ENCODE assay signal across 11 mouse cellular contexts in the genomic region with DNA sequence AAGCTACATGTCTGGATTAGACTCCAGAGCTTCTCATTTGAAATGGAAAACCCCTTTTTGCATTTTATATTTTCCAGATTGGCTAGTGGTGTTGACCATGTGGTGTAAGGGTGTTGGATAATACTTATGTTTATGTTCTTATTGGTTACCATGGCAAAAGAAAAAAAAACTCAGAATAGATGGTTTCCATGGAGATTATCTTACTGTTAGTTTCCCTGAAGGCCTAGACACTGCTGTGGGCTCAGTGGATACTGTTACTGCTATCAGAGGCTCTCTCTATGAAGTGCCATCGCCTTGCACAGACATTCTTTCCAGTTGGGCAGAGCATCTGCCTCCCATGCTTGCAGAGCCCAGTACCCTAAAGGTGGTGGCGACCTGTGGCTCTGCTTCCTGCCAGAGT. TPM values are rescaled to one million over a fixed set of nuclear protein-coding genes. Genes with fewer than 3 reads are reported as not detected.
A peak's percentile ranks its signal among the peaks of the same experiment; 100 is the strongest.
DNase-seq lines count a peak whose midpoint lies in the region; ATAC-seq and TF ChIP-seq lines count a peak whose summit lies in the region.
"Had no signal": no experiment of that assay in that cellular context is flagged by ENCODE, and none has a peak within 500 bp of the region (broad histone marks: within the 10 kb centered on the region; RNA-seq: fewer than 3 reads in every experiment).

No protein-coding gene starts in this region.

- ATAC-seq in heart, embryonic 15.5 days (replicated peaks; ENCODE audit: insufficient number of reproducible peaks, insufficient read depth, low FRiP score, low read depth): 0 out of 2 replicates have a peak, but pooled peaks have one; percentile 38
- ATAC-seq in midbrain, embryonic 12.5 days (ENCODE audit: low FRiP score, low read depth): no peak
- ATAC-seq in midbrain, embryonic 11.5 days (ENCODE audit: low FRiP score): no peak
- 0 out of 2 replicates have a peak, but pooled peaks have one; percentile 49 for ATAC-seq in embryonic facial prominence, embryonic 11.5 days (replicated peaks; ENCODE audit: insufficient number of reproducible peaks, low FRiP score, low TSS enrichment, low read depth)
- ATAC-seq in midbrain, postnatal 0 days (ENCODE audit: low FRiP score): peak; percentile 31; the same call in 1 of the 2 replicates

- no peaks in the 10 kb centered on the region; the same call in 1 of the 2 replicates for H3K36me3 ChIP-seq in heart, embryonic 15.5 days
- H3K36me3 ChIP-seq in midbrain, embryonic 12.5 days: no peaks in the 10 kb centered on the region
- H3K36me3 ChIP-seq in midbrain, embryonic 11.5 days (ENCODE audit: control insufficient read depth, insufficient read depth, low read length): no peaks in the 10 kb centered on the region
- H3K36me3 ChIP-seq in embryonic facial prominence, embryonic 11.5 days (replicated peaks; ENCODE audit: control insufficient read depth, insufficient read depth, low read depth, low read length): no peaks in the 10 kb centered on the region
- H3K36me3 ChIP-seq in midbrain, postnatal 0 days (ENCODE audit: insufficient read depth, low read length): no peaks in the 10 kb centered on the region

- 32% methylated on average over 2 of the region's 2 CpGs for WGBS in heart, embryonic 15.5 days
- 85% methylated on average over 2 of the region's 2 CpGs for WGBS in midbrain, embryonic 12.5 days
- 87% methylated on average over 2 of the region's 2 CpGs for WGBS in midbrain, embryonic 11.5 days
- 80% methylated on average over 2 of the region's 2 CpGs for WGBS in embryonic facial prominence, embryonic 11.5 days
- WGBS in midbrain, postnatal 0 days: 59% methylated on average over 2 of the region's 2 CpGs

- intact Hi-C loops in heart, postnatal 14 days (cut with DNase I): no loop called here

- no peaks in the 10 kb centered on the region for H3K27me3 ChIP-seq in heart, embryonic 15.5 days
- H3K27me3 ChIP-seq in midbrain, embryonic 12.5 days: no peaks in the 10 kb centered on the region
- no peaks in the 10 kb centered on the region for H3K27me3 ChIP-seq in midbrain, embryonic 11.5 days (ENCODE audit: control insufficient read depth, insufficient read depth, low read length)
- no peaks in the 10 kb centered on the region for H3K27me3 ChIP-seq in embryonic facial prominence, embryonic 11.5 days (ENCODE audit: control insufficient read depth, insufficient read depth, low read length)
- no peaks in the 10 kb centered on the region for H3K27me3 ChIP-seq in midbrain, postnatal 0 days (ENCODE audit: insufficient read depth, low read length)

- no peak overlapping the region for H3K9ac ChIP-seq in heart, embryonic 15.5 days
- H3K9ac ChIP-seq in midbrain, embryonic 12.5 days (replicated peaks): no peak overlapping the region
- H3K9ac ChIP-seq in midbrain, embryonic 11.5 days (ENCODE audit: low read length): no peak overlapping the region
- no peak overlapping the region for H3K9ac ChIP-seq in embryonic facial prominence, embryonic 11.5 days (replicated peaks; ENCODE audit: low read length)
- H3K9ac ChIP-seq in midbrain, postnatal 0 days (replicated peaks; ENCODE audit: low read length, poor library complexity, severe bottlenecking): no peak overlapping the region

- H3K27ac ChIP-seq in heart, embryonic 15.5 days: peak overlapping the region; percentile 50
- H3K27ac ChIP-seq in midbrain, embryonic 12.5 days (replicated peaks): peak overlapping the region; percentile 42; the same call in 1 of the 2 replicates
- H3K27ac ChIP-seq in midbrain, embryonic 11.5 days (ENCODE audit: low read depth, low read length): no peak overlapping the region
- no peak overlapping the region for H3K27ac ChIP-seq in embryonic facial prominence, embryonic 11.5 days (replicated peaks; ENCODE audit: low read depth, low read length)
- peak overlapping the region; percentile 26; the same call in 1 of the 2 replicates for H3K27ac ChIP-seq in midbrain, postnatal 0 days (ENCODE audit: low read depth, low read length)

- no peak overlapping the region for H3K4me2 ChIP-seq in heart, embryonic 15.5 days
- no peak overlapping the region for H3K4me2 ChIP-seq in midbrain, embryonic 12.5 days (replicated peaks)
- H3K4me2 ChIP-seq in midbrain, embryonic 11.5 days: no peak overlapping the region
- no peak overlapping the region for H3K4me2 ChIP-seq in embryonic facial prominence, embryonic 11.5 days (ENCODE audit: low read depth, low read length)
- H3K4me2 ChIP-seq in midbrain, postnatal 0 days (ENCODE audit: low read depth, low read length, poor library complexity, severe bottlenecking): no peak overlapping the region

- peaks cover 34% of the 10 kb centered on the region for H3K4me1 ChIP-seq in heart, embryonic 15.5 days (replicated peaks)
- H3K4me1 ChIP-seq in midbrain, embryonic 12.5 days: 0 out of 2 replicates have a peak, but pooled peaks cover 11% of the 10 kb centered on the region
- no peaks in the 10 kb centered on the region for H3K4me1 ChIP-seq in midbrain, embryonic 11.5 days (ENCODE audit: control insufficient read depth, insufficient read depth, low read length)
- no peaks in the 10 kb centered on the region; the same call in 1 of the 2 replicates for H3K4me1 ChIP-seq in embryonic facial prominence, embryonic 11.5 days (ENCODE audit: control insufficient read depth, insufficient read depth, low read length)
- peaks cover 6% of the 10 kb centered on the region; the same call in 1 of the 2 replicates for H3K4me1 ChIP-seq in midbrain, postnatal 0 days (ENCODE audit: insufficient read depth, low read length)

- DNase-seq in heart, postnatal 14 days: no peak
- no peak for DNase-seq in midbrain, embryonic 11.5 days (ENCODE audit: low spot score, missing footprints)
- peak; percentile 32 for DNase-seq in embryonic facial prominence, embryonic 11.5 days (ENCODE audit: low spot score)
- no peak for DNase-seq in midbrain, postnatal 0 days (ENCODE audit: low spot score)
- DNase-seq in spleen, postnatal 36 days (ENCODE audit: low spot score in 2 of 2): no peak
- DNase-seq in embryo, embryonic 10 days (ENCODE audit: low spot score): no peak
- DNase-seq: gastrocnemius, postnatal 14 days; kidney, postnatal 4 days; thymus, adult 2 months had no signal

- TF ChIP-seq CTCF in midbrain, postnatal 0 days (IDR thresholded peaks at IDR 0.05): no peak

- H3K4me3 ChIP-seq in heart, embryonic 15.5 days: no peak overlapping the region
- no peak overlapping the region for H3K4me3 ChIP-seq in midbrain, embryonic 12.5 days
- H3K4me3 ChIP-seq in midbrain, embryonic 11.5 days (ENCODE audit: low read depth, low read length): no peak overlapping the region
- no peak overlapping the region for H3K4me3 ChIP-seq in embryonic facial prominence, embryonic 11.5 days (ENCODE audit: low read depth, low read length)
- no peak overlapping the region for H3K4me3 ChIP-seq in midbrain, postnatal 0 days (ENCODE audit: low read depth, low read length)

- no peaks in the 10 kb centered on the region for H3K9me3 ChIP-seq in heart, embryonic 15.5 days (replicated peaks)
- no peaks in the 10 kb centered on the region for H3K9me3 ChIP-seq in midbrain, embryonic 12.5 days
- no peaks in the 10 kb centered on the region for H3K9me3 ChIP-seq in midbrain, embryonic 11.5 days (ENCODE audit: control insufficient read depth, low read length)
- H3K9me3 ChIP-seq in embryonic facial prominence, embryonic 11.5 days (replicated peaks; ENCODE audit: control insufficient read depth, low read length): no peaks in the 10 kb centered on the region
- H3K9me3 ChIP-seq in midbrain, postnatal 0 days (ENCODE audit: low read length): no peaks in the 10 kb centered on the region

RNA-seq across cellular contexts. Expression of a gene that starts 37.2 kb away (rescaled TPM):
- 23.7 and 26.8 TPM in 2 replicates for polyA plus RNA-seq in heart, embryonic 15.5 days (2015; fragmentation: Nextera tagmentation; extraction: Ambion mirVana)
- total RNA-seq in heart, postnatal 14 days (2021): 1 to 10 TPM; 4.3 to 4.8 TPM
- 21.0 and 23.2 TPM in 2 replicates for polyA plus RNA-seq in midbrain, embryonic 12.5 days (2016; fragmentation: Nextera tagmentation; extraction: Ambion mirVana)
- 29.4 and 30.9 TPM in 2 replicates for polyA plus RNA-seq in midbrain, embryonic 11.5 days (2014; fragmentation: Nextera tagmentation; extraction: Ambion mirVana)
- polyA plus RNA-seq in embryonic facial prominence, embryonic 11.5 days (2014; fragmentation: Nextera tagmentation; extraction: Ambion mirVana): 29.7 and 34.2 TPM in 2 replicates
- 6.5 and 8.7 TPM in 2 replicates for total RNA-seq in midbrain, postnatal 0 days (2014; rRNA removed)
- polyA plus RNA-seq in midbrain, postnatal 0 days (2015; fragmentation: Nextera tagmentation; extraction: Ambion mirVana): 9.8 and 11.7 TPM in 2 replicates

RNA-seq across cellular contexts. Expression of a gene that starts 50.4 kb away (rescaled TPM):
- polyA plus RNA-seq in heart, embryonic 15.5 days (2015; fragmentation: Nextera tagmentation; extraction: Ambion mirVana): 8.9 and 13.8 TPM in 2 replicates
- total RNA-seq in heart, postnatal 14 days (2021): 10 to 100 TPM; 53.2 to 53.9 TPM
- 14.5 and 14.9 TPM in 2 replicates for polyA plus RNA-seq in midbrain, embryonic 12.5 days (2016; fragmentation: Nextera tagmentation; extraction: Ambion mirVana)
- 16.1 and 17.0 TPM in 2 replicates for polyA plus RNA-seq in midbrain, embryonic 11.5 days (2014; fragmentation: Nextera tagmentation; extraction: Ambion mirVana)
- 52.2 and 55.1 TPM in 2 replicates for polyA plus RNA-seq in embryonic facial prominence, embryonic 11.5 days (2014; fragmentation: Nextera tagmentation; extraction: Ambion mirVana)
- 62.9 and 79.2 TPM in 2 replicates for total RNA-seq in midbrain, postnatal 0 days (2014; rRNA removed)
- polyA plus RNA-seq in midbrain, postnatal 0 days (2015; fragmentation: Nextera tagmentation; extraction: Ambion mirVana): 18.4 and 19.4 TPM in 2 replicates

Comparison
In these comparisons a context has a peak if more than half of its experiments do, and no peak if none do; other contexts are left out.
1. ATAC-seq: peak in heart, embryonic 15.5 days (single experiment), embryonic facial prominence, embryonic 11.5 days (single experiment) and midbrain, postnatal 0 days (single experiment); none in midbrain, embryonic 12.5 days (single experiment) and midbrain, embryonic 11.5 days (single experiment).
2. H3K27ac ChIP-seq: peak in heart, embryonic 15.5 days (single experiment), midbrain, embryonic 12.5 days (single experiment) and midbrain, postnatal 0 days (single experiment); none in midbrain, embryonic 11.5 days (single experiment) and embryonic facial prominence, embryonic 11.5 days (single experiment).